Mouse (Mus musculus) lung, adult 2 months (tissue): ENCODE data around the gene BC051665.

Experiments used
- CTCF ChIP-seq: fragments of 200-500 bp; IDR thresholded peaks from 2 replicates; pipeline ENCODE4 v1.5.1; 2011; ENCODE audit warnings: mild to moderate bottlenecking, low read length, control low read depth; ENCODE audit not compliant: insufficient read depth
- POLR2A ChIP-seq: fragments of 200-500 bp; IDR thresholded peaks from 2 replicates; pipeline ENCODE4 v1.6.1; 2011; ENCODE audit warnings: low read depth, mild to moderate bottlenecking, control low read depth, low read length, borderline replicate concordance; ENCODE audit errors: extremely low read depth

DNA sequence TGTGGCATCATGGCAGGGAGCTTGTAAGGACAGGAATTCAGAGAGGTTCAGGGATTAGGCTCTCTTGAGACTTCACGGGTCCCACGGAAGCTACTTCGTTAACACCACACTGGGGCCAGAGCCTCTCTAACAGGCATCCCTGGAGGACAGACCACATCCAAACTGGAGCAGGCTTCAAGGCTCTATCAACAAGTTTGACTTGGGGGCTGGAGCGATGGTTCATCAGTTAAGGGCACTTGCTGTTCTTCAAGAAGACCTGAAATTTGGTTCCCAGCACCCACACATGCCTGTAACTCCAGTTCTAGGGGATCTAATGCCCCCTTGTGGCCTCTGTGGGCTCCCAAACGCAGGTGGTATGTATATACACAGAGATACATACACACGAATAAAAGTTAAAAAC lies 32.9 kb downstream of the BC051665 start:
- no peak for TF ChIP-seq POLR2A
- no peak for TF ChIP-seq CTCF
